Mouse (Mus musculus) gastrocnemius, postnatal 4 days (tissue): ENCODE data around the gene Sepsecs. TPM values are rescaled to one million over a fixed set of nuclear protein-coding genes. Genes with fewer than 3 reads are reported as not detected.

Source experiments
- DNase-seq, 2 experiments: peaks; one replicate each; pipeline ENCODE4 v3.0.0; 2021 to 2022; ENCODE audit warnings: low spot score in 2 of 2, mixed read lengths in 2 of 2
- total RNA-seq, 2 experiments: library from RNA; stranded (reverse); gene quantifications; 2 replicates each; pipeline ENCODE4 v1.2.3; 2021

Sepsecs gene
- total RNA-seq, 2 experiments from 2014 or later: 7.5 TPM

DNA sequence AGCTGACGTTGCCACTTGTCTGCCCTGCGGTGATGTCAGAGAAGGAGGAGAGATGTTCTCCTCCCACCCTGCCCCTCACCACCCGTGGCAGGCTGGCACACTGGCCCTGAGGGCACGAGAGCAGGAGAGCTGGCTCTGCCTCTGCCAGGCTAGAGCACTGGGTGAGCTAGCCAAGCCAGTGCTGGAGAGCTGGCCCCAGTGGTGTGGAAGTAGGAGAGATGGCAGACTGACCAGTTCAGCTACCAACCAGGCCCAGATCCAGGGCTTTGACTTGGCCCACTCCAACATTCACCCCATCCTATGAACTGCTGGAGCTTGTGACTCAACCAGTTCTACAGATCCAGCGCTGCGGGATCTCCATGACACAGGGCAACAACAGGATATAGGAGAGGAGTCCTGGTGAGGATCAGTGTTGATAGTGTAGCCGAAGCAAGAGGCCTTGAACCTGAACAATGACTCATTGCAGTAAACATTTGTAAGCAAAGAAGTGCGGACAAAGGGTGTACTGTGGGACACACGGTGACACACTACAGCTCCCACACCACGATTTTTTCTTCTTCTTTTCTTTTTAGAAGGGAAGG lies 58.1 kb downstream of the Sepsecs start:
- DNase-seq: no peak

DNA sequence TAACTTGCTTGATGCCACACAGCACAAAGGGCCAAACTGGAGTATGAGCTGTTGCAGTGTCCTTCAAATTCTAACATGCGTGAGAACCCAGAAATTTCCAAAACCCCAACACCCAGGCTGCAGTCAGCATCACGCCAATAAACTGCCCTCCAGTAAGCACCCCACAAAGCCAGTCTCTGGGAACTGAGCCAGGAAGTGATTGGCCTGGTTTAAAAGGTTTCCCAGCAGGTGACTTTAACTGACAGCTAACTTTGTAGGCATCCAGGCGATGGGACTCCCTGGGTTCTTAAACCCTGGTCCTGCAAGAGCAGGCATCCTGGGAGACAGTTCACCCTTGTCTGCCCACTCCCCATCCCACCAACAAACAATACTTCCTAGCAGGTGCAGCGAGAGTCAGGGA lies 59.2 kb downstream of the Sepsecs start:
- DNase-seq: no peak

DNA sequence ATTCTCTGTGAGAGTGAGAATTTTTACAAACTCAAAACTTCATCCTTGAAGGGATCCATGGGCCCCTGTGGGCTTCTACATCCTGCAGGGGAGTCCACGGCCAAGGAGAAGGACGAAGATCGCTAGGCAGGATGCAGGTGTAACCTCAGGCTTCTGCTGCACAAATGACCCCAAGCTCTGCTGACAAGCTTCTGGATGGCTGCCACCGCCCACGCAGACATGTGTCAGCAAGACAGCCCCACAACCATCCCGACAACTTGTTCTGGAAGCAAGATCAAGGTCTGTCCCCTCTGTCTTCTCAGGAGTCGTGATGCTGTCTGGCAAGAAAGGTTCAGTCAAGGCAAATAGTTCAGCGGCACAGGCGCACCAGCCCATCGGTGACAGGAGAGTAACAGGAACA lies 59.8 kb downstream of the Sepsecs start:
- DNase-seq: no peak

DNA sequence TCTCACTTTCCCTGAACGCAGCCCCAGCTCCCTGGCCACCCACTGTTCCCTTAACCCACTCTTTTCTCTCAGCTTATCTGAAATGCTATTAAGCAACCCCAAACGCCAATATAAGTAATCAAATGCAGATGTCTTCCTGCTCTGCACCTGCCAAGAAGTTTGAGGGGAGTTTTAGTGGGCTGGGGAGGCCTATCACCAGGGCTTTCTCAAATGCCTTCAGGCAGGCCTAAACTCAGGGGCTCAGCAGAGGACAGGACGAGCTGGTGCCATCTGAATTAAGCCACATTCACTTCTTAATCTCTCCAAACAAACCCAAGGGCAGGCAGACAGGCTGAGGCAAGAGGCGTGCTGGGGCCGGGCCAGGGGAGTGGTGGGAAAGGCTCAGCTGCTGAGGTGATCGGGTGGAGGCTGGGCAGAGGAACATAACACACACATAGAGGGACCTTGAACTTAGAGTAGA lies 64.9 kb downstream of the Sepsecs start:
- DNase-seq: no peak

DNA sequence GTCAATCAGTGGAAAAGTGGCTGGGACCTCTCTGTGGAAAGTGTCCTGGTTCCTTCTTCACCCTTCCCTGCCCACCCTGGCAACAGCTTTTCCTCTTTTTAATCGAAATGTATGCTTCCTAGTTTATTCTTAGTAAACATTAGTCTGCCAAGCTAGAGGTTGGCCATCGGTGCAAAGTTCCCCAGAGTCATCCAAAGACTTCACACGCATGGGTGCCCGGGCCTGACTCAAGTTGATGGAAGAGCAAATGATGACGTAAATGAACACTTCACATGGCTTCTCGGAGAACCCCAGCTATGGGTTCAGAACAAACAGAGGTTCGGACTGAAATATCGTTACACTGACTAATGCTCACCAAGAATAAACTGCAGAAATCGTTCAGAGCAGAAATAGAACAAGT lies 78.9 kb downstream of the Sepsecs start:
- DNase-seq: no peak

Other genes starting within 250 kb of the Sepsecs start
- gene Ccdc149, start 198.2 kb downstream of the Sepsecs start, total RNA-seq: 1 to 10 TPM; 4.4 to 4.6 TPM
- 10 to 100 TPM in 1 of 2 experiments, 1 to 10 TPM in 1; 8.7 to 10.6 TPM for gene Lgi2, start 103.2 kb downstream of the Sepsecs start, total RNA-seq
- 1 to 10 TPM; 7.8 to 8.1 TPM for gene Pi4k2b, start 71.9 kb upstream of the Sepsecs start, total RNA-seq
- gene Zcchc4, start 105.7 kb upstream of the Sepsecs start, total RNA-seq: 1 to 10 TPM; 7.9 to 9.5 TPM
- gene Anapc4, start 164.3 kb upstream of the Sepsecs start, total RNA-seq: 10 to 100 TPM; 61.2 to 70.6 TPM